Mouse (Mus musculus) splenic B cell, adult 2 months (primary cell): ENCODE results near the gene Ginm1.

Source experiments
- DNase-seq: peaks from one replicate; pipeline ENCODE4 v3.0.0-alpha.2; 2011; ENCODE audit warnings: low read depth, low spot score
- H3K27me3 ChIP-seq: 2 replicates; pipeline ENCODE4 v1.6.1; 2012; ENCODE audit warnings: mild to moderate bottlenecking, low read length, moderate library complexity, mixed read lengths; ENCODE audit not compliant: control insufficient read depth, poor library complexity, insufficient read depth, severe bottlenecking
- H3K36me3 ChIP-seq: 2 replicates; pipeline ENCODE4 v1.6.1; 2012; ENCODE audit warnings: mild to moderate bottlenecking, low read length, moderate library complexity, mixed read lengths; ENCODE audit not compliant: control insufficient read depth, poor library complexity, insufficient read depth, severe bottlenecking

Ginm1 gene

DNA sequence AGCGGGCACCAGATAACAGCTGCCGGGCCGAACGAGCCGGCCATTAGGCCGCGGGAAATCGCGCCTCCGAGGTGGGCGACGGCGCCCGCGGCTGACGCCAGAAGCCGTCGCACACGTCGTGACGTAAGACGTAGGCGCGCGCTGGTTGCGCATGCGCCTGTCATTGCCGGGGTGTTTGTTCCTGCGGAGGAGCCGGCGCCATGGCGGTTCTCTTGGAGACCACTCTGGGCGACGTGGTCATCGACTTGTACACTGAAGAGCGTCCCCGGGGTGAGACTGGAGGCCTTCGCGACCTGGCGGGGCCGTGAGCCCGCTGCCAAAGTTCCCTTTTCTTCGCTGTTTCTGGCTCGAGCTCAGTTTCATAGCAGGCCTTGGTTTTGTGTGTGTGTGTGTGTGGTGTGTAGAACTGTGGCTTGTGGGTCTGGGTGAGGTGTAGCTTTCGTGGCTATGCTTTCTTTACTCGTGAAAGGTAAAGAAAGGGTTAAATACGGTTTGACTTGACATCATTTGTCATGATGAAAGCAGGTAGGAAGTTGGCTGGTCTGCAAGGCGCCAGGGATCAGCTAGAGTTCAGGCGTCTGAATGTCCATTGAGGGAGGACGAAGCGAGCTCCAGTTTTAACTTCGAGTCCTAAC is at the start of gene Ginm1, which contains the start of gene Ppil4:
Gene Ginm1, minus strand, starts transcription at position 74 of the 635 bp plus-strand sequence.
Gene Ppil4, plus strand, starts transcription at position 141 of the 635 bp plus-strand sequence.
- DNase-seq, result peak; percentile 96

DNA sequence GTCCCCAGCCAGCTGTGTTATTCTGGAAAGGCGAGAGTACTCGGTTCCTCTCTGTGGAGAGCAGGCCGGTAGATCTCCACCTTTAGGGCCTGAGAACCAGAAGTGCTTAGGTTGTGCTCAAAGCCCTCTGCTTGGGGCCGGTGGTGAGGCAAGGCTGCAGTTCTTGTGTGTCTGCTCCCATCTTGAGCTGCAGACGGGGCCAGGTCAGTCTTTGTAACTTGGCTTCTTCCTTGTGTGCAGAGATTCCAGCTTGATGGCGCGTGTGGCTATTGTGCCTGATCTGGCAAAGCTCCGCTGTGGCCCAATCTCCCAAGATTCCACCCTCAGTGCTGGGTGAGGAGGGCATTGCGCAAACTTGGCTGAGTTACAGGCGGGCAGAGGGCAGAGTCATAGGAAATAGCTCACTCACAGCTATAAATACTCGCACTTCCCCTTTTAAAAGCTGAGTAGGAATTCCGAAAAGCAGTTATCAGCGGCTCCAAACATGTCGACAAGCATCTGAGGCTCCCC is 49.0 kb upstream of the Ginm1 start:
- Histone ChIP-seq H3K36me3 (peaks cover 10% of the 10 kb centered on the region), H3K27me3 (no peaks in the 10 kb centered on the region)
- peak; percentile 60 for DNase-seq

More for the DNA sequence above, at the start of gene Ginm1, which contains the start of gene Ppil4:
- Histone ChIP-seq H3K36me3 (peaks cover 10% of the 10 kb centered on the region), H3K27me3 (no peaks in the 10 kb centered on the region; the same call in 1 of the 2 replicates)

DNA sequence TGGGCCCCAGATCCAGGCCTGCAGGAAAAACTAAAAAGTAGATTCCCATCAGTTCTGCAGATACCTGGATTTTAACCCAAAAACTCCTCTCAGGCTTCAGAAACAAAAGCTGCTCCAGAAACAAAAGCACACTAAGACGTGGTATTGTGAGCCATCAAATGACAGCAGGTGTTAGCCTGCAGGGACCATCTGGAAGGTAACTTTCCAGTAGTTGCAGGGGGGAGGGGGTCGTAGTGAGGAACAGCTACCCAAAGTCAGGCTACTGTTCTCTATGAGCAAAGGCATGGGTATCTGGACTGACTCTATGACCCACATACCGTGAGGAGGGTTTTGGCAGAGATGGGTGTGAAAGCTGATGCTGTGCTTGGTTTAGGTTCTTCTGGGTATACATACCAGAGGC is 48.2 kb upstream of the Ginm1 start:
- no peak for DNase-seq
- no peaks in the 10 kb centered on the region for H3K27me3 ChIP-seq

DNA sequence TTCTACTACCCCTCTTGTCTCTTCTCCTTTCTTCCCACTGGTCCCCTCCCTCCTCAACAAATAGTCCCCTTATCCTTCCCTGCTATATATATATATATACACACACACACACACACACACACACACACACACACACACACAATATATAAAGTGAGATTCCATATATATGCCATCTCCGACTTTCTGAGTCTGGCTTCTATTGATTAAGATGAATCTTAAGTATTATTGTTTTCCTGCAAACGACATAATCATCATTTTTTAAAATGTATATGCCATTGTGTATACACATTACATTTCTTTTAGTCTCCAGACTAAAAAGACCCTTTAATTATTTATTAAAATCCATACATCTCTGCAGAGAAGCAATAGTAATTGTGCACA is 47.7 kb upstream of the Ginm1 start:
- Histone ChIP-seq H3K27me3 (no peaks in the 10 kb centered on the region), H3K36me3 (peaks cover 10% of the 10 kb centered on the region)
- no peak for DNase-seq

More for the DNA sequence above, 48.2 kb upstream of the Ginm1 start:
- peaks cover 10% of the 10 kb centered on the region for H3K36me3 ChIP-seq

DNA sequence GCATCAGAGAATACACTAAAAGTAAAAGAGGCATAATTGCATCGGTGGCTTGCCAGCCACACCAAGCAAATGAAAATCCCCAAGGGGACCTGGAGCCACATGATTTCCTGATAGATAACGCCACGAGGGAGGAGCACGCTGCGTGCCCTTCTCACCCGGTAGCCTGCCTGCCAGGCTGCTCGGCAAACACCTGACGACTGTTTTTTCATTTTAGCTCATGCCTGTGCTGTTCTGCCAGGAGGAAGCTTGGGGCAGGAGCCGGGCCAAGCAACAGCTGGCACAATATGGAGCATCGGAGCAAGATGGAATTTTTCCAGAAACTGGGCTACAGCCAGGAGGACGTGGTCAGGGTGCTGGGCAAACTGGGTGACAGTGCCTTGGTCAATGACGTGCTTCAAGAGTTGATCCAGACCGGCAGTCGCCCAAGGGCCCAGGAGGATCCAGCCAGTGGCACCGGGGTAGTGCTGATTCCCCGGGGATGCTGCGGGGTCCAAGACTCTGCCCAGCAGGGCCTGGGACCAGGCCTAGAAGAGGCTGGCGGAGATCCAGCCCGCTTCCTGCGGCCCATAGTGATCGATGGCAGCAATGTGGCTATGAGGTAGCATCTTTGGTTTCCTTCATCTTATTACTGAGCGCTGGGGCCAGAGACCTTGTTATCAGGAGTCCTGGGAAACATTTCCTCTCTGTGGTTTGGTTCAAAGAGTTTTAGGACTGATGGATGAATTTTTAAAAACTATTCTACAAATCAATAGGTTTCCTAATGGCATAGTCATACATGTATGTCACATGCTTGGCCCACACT is 47.1 kb upstream of the Ginm1 start:
- peak; percentile 91 for DNase-seq
- H3K27me3 ChIP-seq, result no peaks in the 10 kb centered on the region
- peaks cover 10% of the 10 kb centered on the region for H3K36me3 ChIP-seq

GRCm38 (mm10) chr10:7838874-7839421 is 46.3 kb upstream of the Ginm1 start:
- H3K36me3 ChIP-seq, result peaks cover 10% of the 10 kb centered on the region
- DNase-seq, result no peak
- H3K27me3 ChIP-seq, result no peaks in the 10 kb centered on the region

DNA sequence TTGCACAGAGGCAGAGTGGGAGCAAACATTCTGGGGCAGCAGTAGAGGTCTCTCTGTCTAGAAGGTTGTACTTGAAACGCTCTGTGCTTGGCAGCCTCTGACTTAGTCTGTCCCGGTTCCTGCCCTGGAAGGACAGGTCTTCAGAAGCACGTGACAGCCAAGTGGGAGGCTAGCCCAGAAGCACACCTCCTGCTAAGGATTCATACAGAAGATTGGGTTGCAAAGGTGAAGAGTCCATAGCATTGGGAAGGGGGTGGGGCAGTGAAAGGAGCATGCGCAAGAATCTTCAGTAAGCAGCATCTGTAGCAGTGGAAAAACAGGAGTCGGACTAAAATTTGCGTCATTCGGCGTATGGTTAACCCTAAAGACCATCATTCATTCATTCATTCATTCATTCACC is 45.4 kb upstream of the Ginm1 start:
- Histone ChIP-seq H3K27me3 (no peaks in the 10 kb centered on the region), H3K36me3 (peaks cover 10% of the 10 kb centered on the region)
- DNase-seq, result no peak

- DNase-seq, result no peak
- H3K27me3 ChIP-seq, result no peaks in the 10 kb centered on the region
- H3K36me3 ChIP-seq, result peaks cover 10% of the 10 kb centered on the region
These were observed 44.8 kb upstream of the Ginm1 start for GRCm38 (mm10) chr10:7837446-7837845.

GRCm38 (mm10) chr10:7836902-7837301 is 44.3 kb upstream of the Ginm1 start:
- Histone ChIP-seq H3K27me3 (no peaks in the 10 kb centered on the region), H3K36me3 (peaks cover 10% of the 10 kb centered on the region)
- no peak for DNase-seq

- Histone ChIP-seq H3K36me3 (peaks cover 7% of the 10 kb centered on the region), H3K27me3 (no peaks in the 10 kb centered on the region)
- DNase-seq, result peak; percentile 85
These were observed 42.1 kb upstream of the Ginm1 start for GRCm38 (mm10) chr10:7834671-7835225.

GRCm38 (mm10) chr10:7833377-7834165 is 40.9 kb upstream of the Ginm1 start:
- DNase-seq, result peak; percentile 71
- Histone ChIP-seq H3K27me3 (no peaks in the 10 kb centered on the region), H3K36me3 (peaks cover 4% of the 10 kb centered on the region)

DNA sequence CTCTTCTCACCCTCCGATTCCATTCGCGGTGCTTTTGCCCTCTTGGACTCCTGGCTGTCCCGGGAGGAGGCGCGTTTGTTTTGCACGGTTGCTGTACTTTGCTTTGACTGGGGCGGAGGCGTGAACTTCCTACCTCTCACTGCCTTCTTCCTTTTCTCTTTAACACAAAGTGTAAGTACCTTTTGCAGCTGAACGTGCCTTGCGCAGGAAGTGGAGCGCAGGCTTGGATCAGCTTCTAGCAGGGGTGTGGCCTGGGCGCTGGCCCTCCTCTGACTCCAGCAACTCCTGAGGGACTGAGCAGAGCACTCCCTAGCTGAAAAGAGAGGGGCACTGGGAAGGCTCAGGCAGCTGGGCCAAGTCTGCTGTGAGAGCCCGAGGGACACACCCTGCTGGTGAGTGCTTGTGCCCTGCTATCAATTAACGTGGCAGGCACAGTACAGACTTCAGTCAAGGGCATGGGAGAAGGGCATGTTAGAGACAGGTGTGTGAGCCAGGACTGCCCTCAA is 39.6 kb upstream of the Ginm1 start, which contains the start of gene Zc3h12d:
Gene Zc3h12d, plus strand, starts transcription at position 300 of the 506 bp plus-strand sequence.
- H3K27me3 ChIP-seq, result no peaks in the 10 kb centered on the region
- H3K36me3 ChIP-seq, result no peaks in the 10 kb centered on the region
- peak; percentile 67 for DNase-seq

DNA sequence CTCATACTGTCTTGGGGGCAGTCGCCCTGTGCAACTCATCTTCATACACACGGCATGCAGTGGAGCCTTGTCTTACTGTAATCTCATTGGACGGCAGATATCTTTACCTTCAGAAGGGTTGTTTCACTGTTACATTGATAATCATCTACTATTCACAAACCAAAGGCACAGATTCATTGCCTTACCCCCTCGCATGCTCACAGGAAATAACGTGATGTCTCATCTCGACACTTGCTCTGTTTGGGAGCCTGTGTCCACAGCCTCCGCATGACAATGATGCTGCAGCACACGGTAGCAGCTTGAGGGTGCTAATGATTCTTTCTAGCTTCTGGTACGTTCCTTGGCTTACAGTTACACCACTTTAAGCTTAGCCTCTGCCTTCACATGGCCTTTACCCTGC is 33.5 kb upstream of the Ginm1 start:
- no peak for DNase-seq
- H3K36me3 ChIP-seq, result peaks cover under 1% of the 10 kb centered on the region; the same call in 1 of the 2 replicates
- no peaks in the 10 kb centered on the region for H3K27me3 ChIP-seq

DNA sequence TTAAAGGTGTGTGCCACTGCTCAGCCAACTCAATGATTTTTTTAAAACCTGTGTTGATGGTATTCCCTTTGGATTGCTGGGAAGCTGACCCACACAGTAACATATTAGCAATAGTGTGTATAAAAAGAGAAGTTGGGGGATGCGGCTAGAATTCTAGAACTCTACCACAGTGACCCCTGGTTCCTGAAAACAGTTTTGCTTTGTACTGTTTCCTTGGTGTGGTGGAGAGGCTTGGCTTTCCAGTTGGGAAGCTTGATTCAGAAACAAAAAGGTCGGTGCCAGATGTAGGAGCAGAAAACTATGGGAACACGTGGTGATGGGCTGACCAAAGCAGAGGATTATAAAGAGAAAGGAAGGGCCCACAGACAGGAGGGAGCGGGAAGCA is 32.6 kb upstream of the Ginm1 start:
- peaks cover 5% of the 10 kb centered on the region; the same call in 1 of the 2 replicates for H3K36me3 ChIP-seq
- no peak for DNase-seq
- no peaks in the 10 kb centered on the region for H3K27me3 ChIP-seq
